8 mouse cellular contexts compared by ENCODE assay signal in genomic region chr7:44591348-44592116, GRCm38 (mm10). TPM values are rescaled to one million over a fixed set of nuclear protein-coding genes. Genes with fewer than 3 reads are reported as not detected.
DNase-seq lines count a peak whose midpoint lies in the region; ATAC-seq lines count a peak whose summit lies in the region.

No protein-coding gene starts in this region.

- H3K27ac ChIP-seq in lung, embryonic 15.5 days, result no peak overlapping the region
- H3K27ac ChIP-seq in forebrain, embryonic 15.5 days (replicated peaks), result no peak overlapping the region
- no peak overlapping the region for H3K27ac ChIP-seq in liver, embryonic 12.5 days

- peaks cover 40% of the 10 kb centered on the region for H3K4me1 ChIP-seq in lung, embryonic 15.5 days
- peaks cover 70% of the 10 kb centered on the region for H3K4me1 ChIP-seq in forebrain, embryonic 15.5 days
- peaks cover 29% of the 10 kb centered on the region for H3K4me1 ChIP-seq in liver, embryonic 12.5 days

- peak overlapping the region; percentile 99 for H3K4me2 ChIP-seq in lung, embryonic 15.5 days
- H3K4me2 ChIP-seq in forebrain, embryonic 15.5 days (replicated peaks), result peak overlapping the region; percentile 97
- H3K4me2 ChIP-seq in liver, embryonic 12.5 days, result peak overlapping the region; percentile 88

- no peaks in the 10 kb centered on the region for H3K36me3 ChIP-seq in lung, embryonic 15.5 days
- H3K36me3 ChIP-seq in forebrain, embryonic 15.5 days, result no peaks in the 10 kb centered on the region
- no peaks in the 10 kb centered on the region for H3K36me3 ChIP-seq in liver, embryonic 12.5 days

- no peak for DNase-seq in lung, postnatal 36 days
- peak; percentile 81 for DNase-seq in cerebellum, adult 9-11 months
- DNase-seq in testis, postnatal 10 days (ENCODE audit: low spot score), result peak; percentile 53
- DNase-seq in left cerebral cortex, adult 8-10 months (ENCODE audit: low spot score in 2 of 2), result no peak
- no peak for DNase-seq in adrenal gland, postnatal 25 days

- no peak for ATAC-seq in lung, embryonic 15.5 days (ENCODE audit: borderline replicate concordance, extremely low read depth, low FRiP score, low TSS enrichment)
- no peak for ATAC-seq in forebrain, embryonic 15.5 days (replicated peaks)
- ATAC-seq in liver, embryonic 12.5 days, result no peak

- peak overlapping the region; percentile 56 for H3K4me3 ChIP-seq in lung, embryonic 15.5 days
- peak overlapping the region; percentile 64 for H3K4me3 ChIP-seq in forebrain, embryonic 15.5 days
- H3K4me3 ChIP-seq in liver, embryonic 12.5 days, result peak overlapping the region; percentile 57

- H3K9me3 ChIP-seq in lung, embryonic 15.5 days, result no peaks in the 10 kb centered on the region
- no peaks in the 10 kb centered on the region for H3K9me3 ChIP-seq in forebrain, embryonic 15.5 days
- H3K9me3 ChIP-seq in liver, embryonic 12.5 days (replicated peaks), result no peaks in the 10 kb centered on the region

- peaks cover 70% of the 10 kb centered on the region for H3K27me3 ChIP-seq in lung, embryonic 15.5 days
- peaks cover 27% of the 10 kb centered on the region for H3K27me3 ChIP-seq in forebrain, embryonic 15.5 days
- peaks cover 95% of the 10 kb centered on the region for H3K27me3 ChIP-seq in liver, embryonic 12.5 days (replicated peaks)

- H3K9ac ChIP-seq in lung, embryonic 15.5 days, result peak overlapping the region; percentile 36
- H3K9ac ChIP-seq in forebrain, embryonic 15.5 days (replicated peaks), result peak overlapping the region; percentile 58
- no peak overlapping the region for H3K9ac ChIP-seq in liver, embryonic 12.5 days

- WGBS in lung, embryonic 15.5 days, result under 1% methylated on average over 47 of the region's 60 CpGs
- under 1% methylated on average over 58 of the region's 60 CpGs for WGBS in forebrain, embryonic 15.5 days
- 2% methylated on average over 60 of the region's 60 CpGs for WGBS in liver, embryonic 12.5 days (ENCODE audit: insufficient replicate concordance)

RNA-seq across cellular contexts. Expression of gene Kcnc3, which starts 1.1 kb away (rescaled TPM):
- polyA plus RNA-seq in lung, embryonic 15.5 days (2015; fragmentation: Nextera tagmentation; extraction: Ambion mirVana), result 1.5 and 2.1 TPM in 2 replicates
- 2.6 and 3.3 TPM in 2 replicates for polyA plus RNA-seq in forebrain, embryonic 15.5 days (2015; fragmentation: Nextera tagmentation; extraction: Ambion mirVana)
- 0.13 and 0.24 TPM in 2 replicates for polyA plus RNA-seq in liver, embryonic 12.5 days (2016; fragmentation: Nextera tagmentation; extraction: Ambion mirVana)
- 10 to 100 TPM; 85.4 to 98.3 (median 97.3) TPM for total RNA-seq in left cerebral cortex, adult 8-10 months (2022)
- total RNA-seq in adrenal gland, postnatal 25 days (2021), result 5.9 and 6.0 TPM in 2 replicates

RNA-seq across cellular contexts. Expression of gene Napsa, which starts 19.4 kb away (rescaled TPM):
- 30.9 and 42.2 TPM in 2 replicates for polyA plus RNA-seq in lung, embryonic 15.5 days (2015; fragmentation: Nextera tagmentation; extraction: Ambion mirVana)
- polyA plus RNA-seq in forebrain, embryonic 15.5 days (2015; fragmentation: Nextera tagmentation; extraction: Ambion mirVana), result 1.0 and 1.6 TPM in 2 replicates
- 2.5 and 3.1 TPM in 2 replicates for polyA plus RNA-seq in liver, embryonic 12.5 days (2016; fragmentation: Nextera tagmentation; extraction: Ambion mirVana)
- total RNA-seq in left cerebral cortex, adult 8-10 months (2022), result not detected
- total RNA-seq in adrenal gland, postnatal 25 days (2021), result 0.88 TPM in 1 of 2 replicates, not detected in the other

RNA-seq across cellular contexts. Expression of gene Nr1h2, which starts 37.8 kb away (rescaled TPM):
- 68.4 and 75.3 TPM in 2 replicates for polyA plus RNA-seq in lung, embryonic 15.5 days (2015; fragmentation: Nextera tagmentation; extraction: Ambion mirVana)
- polyA plus RNA-seq in forebrain, embryonic 15.5 days (2015; fragmentation: Nextera tagmentation; extraction: Ambion mirVana), result 70.5 and 79.5 TPM in 2 replicates
- 51.9 and 54.1 TPM in 2 replicates for polyA plus RNA-seq in liver, embryonic 12.5 days (2016; fragmentation: Nextera tagmentation; extraction: Ambion mirVana)
- 10 to 100 TPM; 61.1 to 71.4 (median 64.3) TPM for total RNA-seq in left cerebral cortex, adult 8-10 months (2022)
- total RNA-seq in adrenal gland, postnatal 25 days (2021), result 133 and 140 TPM in 2 replicates

RNA-seq across cellular contexts. Expression of gene Pold1, which starts 42.9 kb away (rescaled TPM):
- 108 and 112 TPM in 2 replicates for polyA plus RNA-seq in lung, embryonic 15.5 days (2015; fragmentation: Nextera tagmentation; extraction: Ambion mirVana)
- polyA plus RNA-seq in forebrain, embryonic 15.5 days (2015; fragmentation: Nextera tagmentation; extraction: Ambion mirVana), result 46.9 and 54.1 TPM in 2 replicates
- polyA plus RNA-seq in liver, embryonic 12.5 days (2016; fragmentation: Nextera tagmentation; extraction: Ambion mirVana), result 94.2 and 94.3 TPM in 2 replicates
- 10 to 100 TPM; 10.5 to 13.8 (median 12.8) TPM for total RNA-seq in left cerebral cortex, adult 8-10 months (2022)
- 14.2 and 22.6 TPM in 2 replicates for total RNA-seq in adrenal gland, postnatal 25 days (2021)

RNA-seq across cellular contexts. Expression of gene Spib, which starts 59.7 kb away (rescaled TPM):
- polyA plus RNA-seq in lung, embryonic 15.5 days (2015; fragmentation: Nextera tagmentation; extraction: Ambion mirVana), result 0.77 and 2.0 TPM in 2 replicates
- polyA plus RNA-seq in forebrain, embryonic 15.5 days (2015; fragmentation: Nextera tagmentation; extraction: Ambion mirVana), result not detected in 2 replicates
- polyA plus RNA-seq in liver, embryonic 12.5 days (2016; fragmentation: Nextera tagmentation; extraction: Ambion mirVana), result 0.08 TPM in 1 of 2 replicates, not detected in the other
- under 1 TPM in 1 of 4 experiments, not detected in 3; 0.22 TPM for total RNA-seq in left cerebral cortex, adult 8-10 months (2022)
- total RNA-seq in adrenal gland, postnatal 25 days (2021), result 0.43 TPM in 1 of 2 replicates, not detected in the other

Comparison
In these comparisons a context has a peak if more than half of its experiments do, and no peak if none do; other contexts are left out.
1. DNase-seq: peak in cerebellum, adult 9-11 months (single experiment) and testis, postnatal 10 days (single experiment); none in lung, postnatal 36 days (single experiment), left cerebral cortex, adult 8-10 months (0 of 2) and adrenal gland, postnatal 25 days (single experiment).
2. Peak in every context shown above with its lines, with median percentiles within 50 percentile points of each other: H3K4me2 ChIP-seq and H3K4me3 ChIP-seq.